Mouse (Mus musculus): ENCODE measurements around the gene Gm20388.

GRCm38 (mm10) chr8:123847546-123847945, 3936.9 kb downstream of the Gm20388 start:
- no peak for TF ChIP-seq CTCF (IDR thresholded peaks at IDR 0.05; ENCODE audit: insufficient read depth, low read depth, low read length)
- no peak for TF ChIP-seq POLR2A (IDR thresholded peaks at IDR 0.05; ENCODE audit: insufficient read depth, low read depth, low read length)

All from olfactory bulb, adult 2 months (tissue).